Mouse (Mus musculus): ENCODE measurements at regions not wholly inside any gene's neighbourhood (a gene's known extent, or its start where the extent isn't known, plus 50 kb on each side); places are given as distances from the start of the nearest gene placed in this dataset.

GRCm38 (mm10) chr9:17294327-17294726 is 793.2 kb upstream of the Fat3 start:
- no peak for DNase-seq (ENCODE audit: low spot score in 2 of 2)

DNA sequence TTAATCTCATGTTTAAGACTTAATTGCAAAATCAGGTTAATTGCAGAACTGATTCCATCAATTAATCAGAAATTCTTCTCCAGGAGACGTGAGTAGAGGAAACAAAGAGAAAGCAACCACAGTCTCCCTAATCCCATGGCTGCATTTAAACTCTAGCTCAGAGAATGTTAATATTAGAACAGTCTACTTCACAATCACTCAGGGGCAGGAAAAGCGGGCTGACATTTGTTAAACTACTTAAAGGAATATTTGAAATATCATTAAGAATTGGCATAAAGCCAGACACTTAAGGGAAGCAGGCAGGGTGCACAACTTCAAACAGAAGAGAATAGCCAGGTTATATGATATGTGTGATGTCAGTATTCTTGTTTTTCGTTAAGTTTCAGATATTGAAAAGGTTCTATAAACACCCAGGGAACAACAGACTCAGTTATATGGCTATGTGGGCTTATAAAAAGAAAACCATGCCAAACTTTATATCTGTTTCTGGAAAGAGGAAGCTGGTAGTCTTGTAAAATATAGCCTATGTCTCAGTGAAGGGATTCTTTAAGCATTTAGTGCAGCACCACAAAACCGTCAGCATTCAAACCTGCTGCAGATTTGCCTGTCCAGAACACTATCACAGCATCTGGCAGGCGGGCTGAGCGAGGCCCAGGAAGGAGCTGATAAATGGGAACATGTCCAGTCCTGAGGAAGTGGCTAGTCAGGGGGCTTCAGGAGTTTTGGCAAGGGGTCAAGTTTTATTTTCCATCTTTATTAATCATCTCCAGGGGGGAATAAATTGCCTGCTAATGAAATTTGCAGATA is 787.9 kb upstream of the Fat3 start:
- DNase-seq (ENCODE audit: low spot score in 2 of 2), result no peak

DNA sequence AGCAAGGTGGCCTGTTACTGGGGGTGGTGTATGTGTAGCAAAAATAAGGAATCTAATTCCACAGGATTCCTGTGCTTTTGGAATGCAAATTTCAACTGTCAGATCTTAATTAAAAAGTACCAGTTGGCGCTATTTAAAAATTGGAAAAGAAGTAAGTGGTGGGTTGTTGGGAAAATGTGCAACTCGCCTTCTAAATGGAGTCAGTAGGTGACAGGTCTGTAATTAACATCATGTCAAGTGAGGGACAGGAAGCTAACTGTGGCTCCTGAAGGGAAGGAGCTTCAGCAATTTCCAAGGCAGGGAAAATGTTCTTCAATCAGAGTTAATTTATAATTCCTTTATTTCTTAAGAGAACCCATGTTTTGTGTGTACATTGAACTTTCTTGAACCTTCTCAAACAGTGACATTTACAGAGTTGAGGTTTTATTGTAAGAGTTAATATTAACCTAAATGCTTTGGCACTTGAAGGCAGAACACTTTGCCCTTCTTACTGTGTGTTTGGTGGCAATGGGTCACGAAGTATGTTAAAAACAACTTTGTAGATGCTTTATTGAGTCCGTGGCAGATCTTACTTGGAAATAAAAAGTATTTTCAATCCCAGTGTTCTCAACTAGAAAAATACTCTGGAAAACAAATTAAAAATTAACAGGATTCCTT is 778.4 kb upstream of the Fat3 start:
- DNase-seq (ENCODE audit: low spot score in 2 of 2), result no peak

DNA sequence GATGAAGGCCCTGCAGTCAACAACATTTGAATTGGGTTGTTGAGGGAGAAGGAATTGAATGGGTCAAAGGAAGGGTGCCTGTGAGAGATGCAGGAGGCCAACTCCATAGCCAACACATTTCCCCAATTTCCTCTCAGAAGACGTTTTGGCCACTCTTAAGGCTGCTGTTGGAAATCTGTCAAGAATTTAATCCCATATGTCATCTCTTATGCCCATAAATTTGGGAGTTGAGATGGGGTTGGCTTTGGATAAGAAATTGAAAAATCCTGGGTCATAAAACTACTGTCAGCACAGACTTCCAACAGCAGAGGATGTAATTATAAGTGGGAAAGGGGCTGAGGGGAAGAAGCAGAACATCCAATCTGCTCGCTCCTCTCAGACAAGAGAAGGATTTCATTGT is 771.5 kb upstream of the Fat3 start:
- DNase-seq (ENCODE audit: low spot score in 2 of 2), result no peak

DNA sequence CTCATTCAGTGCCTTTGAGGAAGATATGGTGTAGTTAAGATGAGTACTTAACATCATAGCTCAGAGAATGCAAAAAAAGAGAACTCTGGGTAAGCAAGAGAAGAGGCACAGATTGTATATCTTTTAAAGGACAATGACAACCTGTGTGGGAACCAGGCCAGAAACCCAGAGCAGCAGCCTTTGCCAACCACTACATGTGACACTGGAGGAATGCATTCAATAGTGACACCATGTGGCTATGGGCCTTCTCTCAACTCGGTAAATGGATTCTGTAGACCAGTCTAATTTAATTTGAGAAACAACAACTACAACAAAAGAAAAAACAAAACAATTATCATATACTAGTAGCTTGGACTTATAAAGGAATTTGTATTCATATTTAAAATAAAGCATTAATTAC is 768.5 kb upstream of the Fat3 start:
- DNase-seq (ENCODE audit: low spot score in 2 of 2), result peak in 1 of 2 experiments; percentile 2

DNA sequence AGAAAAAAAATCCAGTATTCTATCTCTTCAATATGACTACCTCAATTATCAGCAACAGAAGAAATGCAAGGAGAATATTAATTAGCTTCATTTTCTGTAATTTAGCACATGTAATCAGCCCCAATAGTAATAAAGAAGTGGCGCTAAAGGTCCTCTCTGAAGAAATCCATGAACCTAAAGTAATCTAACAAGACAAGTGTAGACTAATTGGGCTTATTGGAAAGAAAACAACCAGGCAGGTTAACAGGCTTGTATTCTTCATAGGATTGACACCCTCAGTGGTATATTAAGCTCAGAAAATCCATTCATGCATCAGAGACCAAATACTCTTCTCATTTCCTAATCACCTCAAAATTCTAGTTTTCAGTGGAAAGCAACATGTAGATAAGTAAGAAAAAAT is 756.1 kb upstream of the Fat3 start:
- DNase-seq (ENCODE audit: low spot score in 2 of 2), result no peak

- DNase-seq (ENCODE audit: low spot score in 2 of 2), result no peak
Observed at GRCm38 (mm10) chr9:17227091-17227481, 726.0 kb upstream of the Fat3 start.

DNA sequence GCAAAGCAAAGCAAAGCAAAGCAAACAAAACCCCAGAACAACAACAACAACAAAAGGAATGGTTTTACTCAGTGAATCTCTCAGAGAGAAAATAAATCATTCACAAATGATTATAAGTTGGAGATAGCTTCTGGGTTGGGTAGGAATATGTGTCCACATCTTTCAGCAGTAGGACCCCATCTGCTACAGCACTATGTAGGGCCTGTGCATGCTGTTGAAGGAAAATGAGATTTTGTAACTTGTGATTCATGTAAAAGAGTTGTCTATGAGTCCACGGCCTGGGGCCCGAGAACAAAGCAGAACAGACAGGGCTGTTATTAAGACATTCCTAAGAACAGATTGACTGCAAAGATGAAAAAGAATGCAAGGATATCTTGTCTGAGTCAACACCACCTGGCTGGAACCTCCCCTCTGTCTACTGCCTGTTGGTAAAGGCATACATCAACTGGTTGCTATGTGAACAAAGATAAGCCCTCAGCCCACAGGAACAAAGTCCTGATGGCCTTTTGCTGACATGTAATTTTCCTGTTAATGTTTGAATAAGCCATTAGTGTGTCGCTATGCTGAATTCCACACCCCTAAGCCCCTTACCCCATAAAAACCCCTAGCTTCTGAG is 725.5 kb upstream of the Fat3 start:
- DNase-seq (ENCODE audit: low spot score in 2 of 2), result no peak

GRCm38 (mm10) chr9:17195339-17195738 is 694.3 kb upstream of the Fat3 start:
- no peak for DNase-seq (ENCODE audit: low spot score in 2 of 2)

DNA sequence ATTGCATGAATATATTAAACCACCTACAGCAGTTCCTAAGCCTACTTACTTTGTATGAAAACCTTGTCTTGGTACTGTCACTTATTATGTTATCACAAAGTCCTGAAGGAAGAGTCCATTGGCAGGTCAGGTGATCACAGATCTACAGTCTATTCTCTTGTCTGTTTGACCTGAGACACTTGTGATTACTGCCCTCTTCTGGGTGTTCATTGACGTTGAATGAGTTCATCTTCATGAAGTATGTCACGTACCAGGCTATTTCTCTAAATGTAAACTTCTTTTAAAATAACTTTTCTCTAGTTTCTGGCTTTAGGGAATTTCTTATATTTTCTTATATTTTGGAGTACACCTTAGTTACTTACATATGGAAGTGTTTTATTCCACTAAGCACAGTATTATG is 688.5 kb upstream of the Fat3 start:
- no peak for DNase-seq (ENCODE audit: low spot score in 2 of 2)

DNA sequence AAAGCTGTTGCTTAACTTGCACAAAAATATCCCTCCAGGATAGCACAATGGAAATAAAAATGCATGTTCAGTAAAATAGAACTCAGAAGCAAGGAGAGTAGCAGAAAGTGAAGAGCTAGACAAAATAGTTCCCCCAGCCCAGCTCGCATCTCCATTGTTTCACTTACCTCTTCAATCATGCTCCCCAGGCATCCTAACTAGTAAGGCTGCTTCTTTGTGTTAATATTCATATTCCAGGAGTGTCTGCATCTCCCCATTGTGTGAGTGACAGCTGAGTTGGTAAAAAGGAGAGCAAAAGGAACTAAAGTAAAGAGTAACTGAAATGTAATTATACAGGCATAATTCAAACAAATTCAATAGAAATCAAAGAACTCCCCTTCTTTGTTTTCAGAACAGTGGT is 667.1 kb upstream of the Fat3 start:
- DNase-seq (ENCODE audit: low spot score in 2 of 2), result no peak

- no peak for DNase-seq (ENCODE audit: low spot score in 2 of 2)
Observed at GRCm38 (mm10) chr9:17166331-17166730, 665.2 kb upstream of the Fat3 start.

- DNase-seq (ENCODE audit: low spot score in 2 of 2), result no peak
Observed at GRCm38 (mm10) chr9:17158481-17159366, 657.6 kb upstream of the Fat3 start.

- DNase-seq (ENCODE audit: low spot score in 2 of 2), result no peak
Observed at GRCm38 (mm10) chr9:17152369-17152768, 651.3 kb upstream of the Fat3 start.

DNA sequence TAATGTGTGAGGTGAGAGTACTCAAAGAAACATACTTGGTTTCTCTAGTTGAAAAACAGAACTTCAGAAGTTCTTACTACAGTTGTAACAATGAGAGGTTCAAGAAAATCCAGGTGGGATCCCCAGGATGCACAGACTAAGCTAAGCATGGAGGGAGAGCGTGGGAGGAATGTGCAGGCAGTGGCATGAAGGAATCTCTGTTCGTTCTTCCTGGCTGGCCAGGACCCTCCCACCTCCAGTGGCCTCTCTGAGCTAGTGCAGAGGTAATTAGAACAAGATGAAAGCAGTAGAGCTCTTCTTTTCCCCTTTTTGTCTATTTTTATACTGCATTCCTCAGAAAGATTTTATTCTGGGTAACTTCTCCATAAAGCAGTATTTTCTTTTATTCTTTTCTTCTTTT is 648.3 kb upstream of the Fat3 start:
- no peak for DNase-seq (ENCODE audit: low spot score in 2 of 2)

Data from left cerebral cortex, adult 9 months (tissue).